Mouse (Mus musculus) limb, embryonic 14.5 days (tissue): ENCODE measurements around the gene Agr3. TPM values are rescaled to one million over a fixed set of nuclear protein-coding genes. Genes with fewer than 3 reads are reported as not detected.

Source experiments
- ATAC-seq: fragments of 200-750 bp; cut with Nextera tagmentation; 2 replicates; pipeline ENCODE4 v1.8.0; 2017; ENCODE audit warnings: low read depth, moderate number of reproducible peaks, moderate TSS enrichment; ENCODE audit not compliant: low FRiP score
- DNase-seq: peaks from one replicate; pipeline ENCODE4 v3.0.0-alpha.2; 2015; ENCODE audit warnings: low spot score
- H3K27ac ChIP-seq: fragments of 300-500 bp; sonication (generic); replicated peaks from 2 replicates; pipeline ENCODE4 v1.5.1; 2014; ENCODE audit warnings: low read depth, mild to moderate bottlenecking, low read length, moderate library complexity, mixed read lengths
- H3K27me3 ChIP-seq: fragments of 300-500 bp; sonication (generic); 2 replicates; pipeline ENCODE4 v1.6.1; 2014; ENCODE audit warnings: low read length, mixed read lengths; ENCODE audit not compliant: control insufficient read depth, insufficient read depth
- H3K36me3 ChIP-seq: fragments of 300-500 bp; sonication (generic); 2 replicates; pipeline ENCODE4 v1.6.1; 2014; ENCODE audit warnings: mild to moderate bottlenecking, low read length, moderate library complexity, mixed read lengths; ENCODE audit not compliant: control insufficient read depth, insufficient read depth
- H3K4me1 ChIP-seq: fragments of 300-500 bp; sonication (generic); 2 replicates; pipeline ENCODE4 v1.6.1; 2014; ENCODE audit warnings: antibody characterized with exemption, low read length, mixed read lengths; ENCODE audit not compliant: control insufficient read depth, insufficient read depth
- H3K4me2 ChIP-seq: fragments of 300-500 bp; sonication (generic); replicated peaks from 2 replicates; pipeline ENCODE4 v1.6.1; 2014; ENCODE audit warnings: low read depth, mild to moderate bottlenecking, low read length, moderate library complexity; ENCODE audit not compliant: severe bottlenecking
- H3K4me3 ChIP-seq: fragments of 300-500 bp; sonication (generic); replicated peaks from 2 replicates; pipeline ENCODE4 v1.5.1; 2014; ENCODE audit warnings: low read length
- H3K9ac ChIP-seq: fragments of 300-500 bp; sonication (generic); 2 replicates; pipeline ENCODE4 v1.6.1; 2014; ENCODE audit warnings: mild to moderate bottlenecking, low read depth, low read length, moderate library complexity; ENCODE audit not compliant: severe bottlenecking
- H3K9me3 ChIP-seq: fragments of 300-500 bp; sonication (generic); 2 replicates; pipeline ENCODE4 v1.6.1; 2016; ENCODE audit warnings: low read length; ENCODE audit not compliant: control insufficient read depth
- POLR2A ChIP-seq: fragments of 200-500 bp; IDR thresholded peaks from 2 replicates; pipeline ENCODE4 v1.8.0; 2012; ENCODE audit warnings: inconsistent platforms, mild to moderate bottlenecking, moderate library complexity, borderline replicate concordance; ENCODE audit not compliant: insufficient read depth, insufficient read length; ENCODE audit errors: extremely low read depth
- WGBS: fragments of 180-500 bp; shearing (Covaris S2); extraction: QIAGEN DNeasy Blood & Tissue Kit; methylation state at CpG from one replicate; pipeline ENCODE4 v1.1.7; 2014; 5-methylcytosine and 5-hydroxymethylcytosine counted together
- polyA plus RNA-seq, 2 experiments: library from polyadenylated mRNA; depleted of rRNA in 1 of 2; stranded (reverse) in 1 of 2; unstranded in 1 of 2; fragments of >200 nt; fragmentation: Nextera tagmentation in 1 of 2; extraction: Ambion mirVana in 1 of 2; gene quantifications; 2 replicates each; pipeline versions ENCODE4 v1.2.1 to v1.2.3; 2012 to 2014

The Agr3 gene
- polyA plus RNA-seq, 2 experiments, result not detected

GRCm38 (mm10) chr12:35895875-35896763, 29.3 kb upstream of the Agr3 start:
- H3K4me2 ChIP-seq, result peak overlapping the region; percentile 59
- H3K27me3 ChIP-seq, result no peaks in the 10 kb centered on the region
- TF ChIP-seq POLR2A, result no peak
- peak overlapping the region; percentile 36 for H3K4me3 ChIP-seq
- 31% methylated on average over 20 of the region's 20 CpGs for WGBS
- no peak for ATAC-seq
- H3K4me1 ChIP-seq, result no peaks in the 10 kb centered on the region
- DNase-seq, result peak; percentile 77
- H3K27ac ChIP-seq, result no peak overlapping the region
- no peaks in the 10 kb centered on the region for H3K9me3 ChIP-seq
- H3K36me3 ChIP-seq, result no peaks in the 10 kb centered on the region
- peak overlapping the region; percentile 44 for H3K9ac ChIP-seq

- WGBS, result 33% methylated on average over 4 of the region's 4 CpGs
- DNase-seq, result no peak
- Histone ChIP-seq H3K36me3 (no peaks in the 10 kb centered on the region), H3K9ac (peak overlapping the region; percentile 44), H3K4me3 (peak overlapping the region; percentile 36), H3K27ac (no peak overlapping the region), H3K4me2 (peak overlapping the region; percentile 59), H3K9me3 (no peaks in the 10 kb centered on the region), H3K27me3 (no peaks in the 10 kb centered on the region), H3K4me1 (no peaks in the 10 kb centered on the region)
- no peak for ATAC-seq
- no peak for TF ChIP-seq POLR2A
Measured at GRCm38 (mm10) chr12:35896764-35897282, 28.6 kb upstream of the Agr3 start.

GRCm38 (mm10) chr12:35910632-35911031, 14.8 kb upstream of the Agr3 start:
- DNase-seq, result no peak
- Histone ChIP-seq H3K9me3 (no peaks in the 10 kb centered on the region), H3K27ac (no peak overlapping the region), H3K4me1 (no peaks in the 10 kb centered on the region), H3K4me3 (no peak overlapping the region), H3K27me3 (no peaks in the 10 kb centered on the region), H3K4me2 (no peak overlapping the region), H3K36me3 (no peaks in the 10 kb centered on the region), H3K9ac (no peak overlapping the region)
- WGBS, result 43% methylated on average over 1 of the region's 1 CpGs
- no peak for TF ChIP-seq POLR2A
- ATAC-seq, result no peak

GRCm38 (mm10) chr12:35915813-35916212, 9.6 kb upstream of the Agr3 start:
- H3K27me3 ChIP-seq, result no peaks in the 10 kb centered on the region
- no peak overlapping the region for H3K9ac ChIP-seq
- H3K4me1 ChIP-seq, result no peaks in the 10 kb centered on the region
- no peak overlapping the region for H3K27ac ChIP-seq
- no peak for ATAC-seq
- no peak for DNase-seq
- no peak for TF ChIP-seq POLR2A
- no peak overlapping the region for H3K4me3 ChIP-seq
- no peaks in the 10 kb centered on the region for H3K9me3 ChIP-seq
- no peak overlapping the region for H3K4me2 ChIP-seq
- H3K36me3 ChIP-seq, result no peaks in the 10 kb centered on the region

GRCm38 (mm10) chr12:35916467-35916866, 9.0 kb upstream of the Agr3 start:
- Histone ChIP-seq H3K4me1 (no peaks in the 10 kb centered on the region), H3K36me3 (no peaks in the 10 kb centered on the region), H3K4me3 (no peak overlapping the region), H3K9ac (no peak overlapping the region), H3K27ac (no peak overlapping the region), H3K4me2 (no peak overlapping the region), H3K27me3 (no peaks in the 10 kb centered on the region), H3K9me3 (no peaks in the 10 kb centered on the region)
- DNase-seq (no peak), ATAC-seq (no peak)
- no peak for TF ChIP-seq POLR2A
- WGBS, result 72% methylated on average over 1 of the region's 1 CpGs
